Mouse (Mus musculus) embryonic fibroblast, embryonic 13.5 days (primary cell): ENCODE data around the gene Tbc1d23.

Source experiments
- CTCF ChIP-seq: IDR thresholded peaks from 2 replicates; pipeline ENCODE4 v1.5.1; 2011; ENCODE audit warnings: mild to moderate bottlenecking, control low read depth, low read length, moderate library complexity, borderline replicate concordance; ENCODE audit not compliant: insufficient read depth
- POLR2A ChIP-seq: IDR thresholded peaks from 2 replicates; pipeline ENCODE4 v1.6.1; 2011; ENCODE audit warnings: low read depth, mild to moderate bottlenecking, control low read depth, low read length, moderate library complexity

GRCm38 (mm10) chr16:57159835-57160234 lies 71.5 kb downstream of the Tbc1d23 start:
- TF ChIP-seq POLR2A (no peak), CTCF (no peak)
